Mouse (Mus musculus): ENCODE measurements around the gene Naa20. TPM values are rescaled to one million over a fixed set of nuclear protein-coding genes. Genes with fewer than 3 reads are reported as not detected.

Naa20 gene
- polyA plus RNA-seq, 1 experiment from 2014 or later, result 122 TPM

GRCm38 (mm10) chr2:145941403-145941802, 39.5 kb downstream of the Naa20 start:
- no peaks in the 10 kb centered on the region for H3K9me3 ChIP-seq (replicated peaks; ENCODE audit: control insufficient read depth, low read length, poor library complexity, severe bottlenecking)
- H3K4me1 ChIP-seq (ENCODE audit: control insufficient read depth, insufficient read depth, low read length), result no peaks in the 10 kb centered on the region
- no peaks in the 10 kb centered on the region for H3K36me3 ChIP-seq (ENCODE audit: control insufficient read depth, insufficient read depth, low read length)
- ATAC-seq, result no peak
- no peak overlapping the region for H3K4me3 ChIP-seq (ENCODE audit: low read depth, low read length)
- H3K27me3 ChIP-seq (ENCODE audit: control insufficient read depth, insufficient read depth, low read depth, low read length), result no peaks in the 10 kb centered on the region
- 70% methylated on average over 3 of the region's 3 CpGs for WGBS
- H3K4me2 ChIP-seq (ENCODE audit: low read length), result no peak overlapping the region
- no peak overlapping the region for H3K27ac ChIP-seq (ENCODE audit: low read length)
- H3K9ac ChIP-seq (ENCODE audit: low read depth, low read length), result no peak overlapping the region

- 56% methylated on average over 3 of the region's 3 CpGs for WGBS
- H3K27ac ChIP-seq (ENCODE audit: low read length), result no peak overlapping the region
- H3K4me1 ChIP-seq (ENCODE audit: control insufficient read depth, insufficient read depth, low read length), result no peaks in the 10 kb centered on the region
- H3K9me3 ChIP-seq (replicated peaks; ENCODE audit: control insufficient read depth, low read length, poor library complexity, severe bottlenecking), result no peaks in the 10 kb centered on the region
- H3K9ac ChIP-seq (ENCODE audit: low read depth, low read length), result no peak overlapping the region
- H3K36me3 ChIP-seq (ENCODE audit: control insufficient read depth, insufficient read depth, low read length), result no peaks in the 10 kb centered on the region
- H3K27me3 ChIP-seq (ENCODE audit: control insufficient read depth, insufficient read depth, low read depth, low read length), result no peaks in the 10 kb centered on the region
- ATAC-seq, result no peak
- H3K4me3 ChIP-seq (ENCODE audit: low read depth, low read length), result no peak overlapping the region
- H3K4me2 ChIP-seq (ENCODE audit: low read length), result no peak overlapping the region
Observed at GRCm38 (mm10) chr2:145944286-145944685, 42.4 kb downstream of the Naa20 start.

- no peaks in the 10 kb centered on the region for H3K36me3 ChIP-seq (ENCODE audit: control insufficient read depth, insufficient read depth, low read length)
- H3K27ac ChIP-seq (ENCODE audit: low read length), result no peak overlapping the region
- no peak overlapping the region for H3K9ac ChIP-seq (ENCODE audit: low read depth, low read length)
- H3K4me3 ChIP-seq (ENCODE audit: low read depth, low read length), result no peak overlapping the region
- no peaks in the 10 kb centered on the region for H3K27me3 ChIP-seq (ENCODE audit: control insufficient read depth, insufficient read depth, low read depth, low read length)
- WGBS, result 37% methylated on average over 7 of the region's 7 CpGs
- H3K9me3 ChIP-seq (replicated peaks; ENCODE audit: control insufficient read depth, low read length, poor library complexity, severe bottlenecking), result no peaks in the 10 kb centered on the region
- no peak overlapping the region for H3K4me2 ChIP-seq (ENCODE audit: low read length)
- no peak for ATAC-seq
- 0 out of 2 replicates have a peak, but pooled peaks cover 3% of the 10 kb centered on the region for H3K4me1 ChIP-seq (ENCODE audit: control insufficient read depth, insufficient read depth, low read length)
Observed at GRCm38 (mm10) chr2:145948402-145948954, 46.6 kb downstream of the Naa20 start.

GRCm38 (mm10) chr2:145949475-145950068, 47.7 kb downstream of the Naa20 start:
- Histone ChIP-seq H3K4me3 (ENCODE audit: low read depth, low read length) (no peak overlapping the region), H3K4me1 (ENCODE audit: control insufficient read depth, insufficient read depth, low read length) (0 out of 2 replicates have a peak, but pooled peaks cover 3% of the 10 kb centered on the region), H3K27ac (ENCODE audit: low read length) (no peak overlapping the region), H3K36me3 (ENCODE audit: control insufficient read depth, insufficient read depth, low read length) (no peaks in the 10 kb centered on the region), H3K9ac (ENCODE audit: low read depth, low read length) (no peak overlapping the region; the same call in 1 of the 2 replicates), H3K27me3 (ENCODE audit: control insufficient read depth, insufficient read depth, low read depth, low read length) (no peaks in the 10 kb centered on the region), H3K4me2 (ENCODE audit: low read length) (no peak overlapping the region), H3K9me3 (replicated peaks; ENCODE audit: control insufficient read depth, low read length, poor library complexity, severe bottlenecking) (no peaks in the 10 kb centered on the region)
- ATAC-seq, result peak; percentile 68; the same call in 1 of the 2 replicates
- 11% methylated on average over 11 of the region's 11 CpGs for WGBS

GRCm38 (mm10) chr2:145950239-145950638, 48.3 kb downstream of the Naa20 start:
- 0 out of 2 replicates have a peak, but pooled peaks cover 3% of the 10 kb centered on the region for H3K4me1 ChIP-seq (ENCODE audit: control insufficient read depth, insufficient read depth, low read length)
- no peak overlapping the region for H3K9ac ChIP-seq (ENCODE audit: low read depth, low read length)
- WGBS, result 25% methylated on average over 10 of the region's 10 CpGs
- no peaks in the 10 kb centered on the region for H3K9me3 ChIP-seq (replicated peaks; ENCODE audit: control insufficient read depth, low read length, poor library complexity, severe bottlenecking)
- H3K4me2 ChIP-seq (ENCODE audit: low read length), result no peak overlapping the region
- H3K27me3 ChIP-seq (ENCODE audit: control insufficient read depth, insufficient read depth, low read depth, low read length), result no peaks in the 10 kb centered on the region
- no peaks in the 10 kb centered on the region for H3K36me3 ChIP-seq (ENCODE audit: control insufficient read depth, insufficient read depth, low read length)
- H3K27ac ChIP-seq (ENCODE audit: low read length), result no peak overlapping the region
- H3K4me3 ChIP-seq (ENCODE audit: low read depth, low read length), result no peak overlapping the region
- ATAC-seq, result no peak

- Histone ChIP-seq H3K27ac (ENCODE audit: low read length) (no peak overlapping the region), H3K27me3 (ENCODE audit: control insufficient read depth, insufficient read depth, low read depth, low read length) (no peaks in the 10 kb centered on the region), H3K9me3 (replicated peaks; ENCODE audit: control insufficient read depth, low read length, poor library complexity, severe bottlenecking) (no peaks in the 10 kb centered on the region), H3K4me2 (ENCODE audit: low read length) (no peak overlapping the region), H3K36me3 (ENCODE audit: control insufficient read depth, insufficient read depth, low read length) (no peaks in the 10 kb centered on the region), H3K4me1 (ENCODE audit: control insufficient read depth, insufficient read depth, low read length) (0 out of 2 replicates have a peak, but pooled peaks cover 3% of the 10 kb centered on the region), H3K9ac (ENCODE audit: low read depth, low read length) (no peak overlapping the region), H3K4me3 (ENCODE audit: low read depth, low read length) (no peak overlapping the region)
- 92% methylated on average over 5 of the region's 5 CpGs for WGBS
- ATAC-seq, result no peak
Observed at GRCm38 (mm10) chr2:145952726-145953125, 50.8 kb downstream of the Naa20 start.

GRCm38 (mm10) chr2:145955844-145956243, 53.9 kb downstream of the Naa20 start:
- Histone ChIP-seq H3K27ac (ENCODE audit: low read length) (no peak overlapping the region), H3K9ac (ENCODE audit: low read depth, low read length) (no peak overlapping the region), H3K9me3 (replicated peaks; ENCODE audit: control insufficient read depth, low read length, poor library complexity, severe bottlenecking) (no peaks in the 10 kb centered on the region), H3K36me3 (ENCODE audit: control insufficient read depth, insufficient read depth, low read length) (no peaks in the 10 kb centered on the region), H3K4me3 (ENCODE audit: low read depth, low read length) (no peak overlapping the region), H3K27me3 (ENCODE audit: control insufficient read depth, insufficient read depth, low read depth, low read length) (no peaks in the 10 kb centered on the region), H3K4me1 (ENCODE audit: control insufficient read depth, insufficient read depth, low read length) (no peaks in the 10 kb centered on the region), H3K4me2 (ENCODE audit: low read length) (no peak overlapping the region)
- WGBS, result 36% methylated on average over 10 of the region's 10 CpGs
- no peak for ATAC-seq

- Histone ChIP-seq H3K36me3 (ENCODE audit: control insufficient read depth, insufficient read depth, low read length) (no peaks in the 10 kb centered on the region), H3K4me3 (ENCODE audit: low read depth, low read length) (no peak overlapping the region), H3K27me3 (ENCODE audit: control insufficient read depth, insufficient read depth, low read depth, low read length) (no peaks in the 10 kb centered on the region), H3K4me1 (ENCODE audit: control insufficient read depth, insufficient read depth, low read length) (no peaks in the 10 kb centered on the region), H3K27ac (ENCODE audit: low read length) (no peak overlapping the region), H3K9me3 (replicated peaks; ENCODE audit: control insufficient read depth, low read length, poor library complexity, severe bottlenecking) (no peaks in the 10 kb centered on the region), H3K4me2 (ENCODE audit: low read length) (no peak overlapping the region), H3K9ac (ENCODE audit: low read depth, low read length) (no peak overlapping the region)
- 42% methylated on average over 5 of the region's 5 CpGs for WGBS
- ATAC-seq, result no peak
Observed at GRCm38 (mm10) chr2:145956318-145956717, 54.4 kb downstream of the Naa20 start.

- H3K4me1 ChIP-seq (ENCODE audit: control insufficient read depth, insufficient read depth, low read length), result no peaks in the 10 kb centered on the region
- no peaks in the 10 kb centered on the region for H3K27me3 ChIP-seq (ENCODE audit: control insufficient read depth, insufficient read depth, low read depth, low read length)
- H3K4me3 ChIP-seq (ENCODE audit: low read depth, low read length), result no peak overlapping the region
- H3K36me3 ChIP-seq (ENCODE audit: control insufficient read depth, insufficient read depth, low read length), result no peaks in the 10 kb centered on the region
- WGBS, result 13% methylated on average over 4 of the region's 4 CpGs
- H3K9ac ChIP-seq (ENCODE audit: low read depth, low read length), result no peak overlapping the region
- H3K9me3 ChIP-seq (replicated peaks; ENCODE audit: control insufficient read depth, low read length, poor library complexity, severe bottlenecking), result no peaks in the 10 kb centered on the region
- no peak overlapping the region for H3K4me2 ChIP-seq (ENCODE audit: low read length)
- peak; percentile 69; the same call in 1 of the 2 replicates for ATAC-seq
- no peak overlapping the region for H3K27ac ChIP-seq (ENCODE audit: low read length)
Observed at GRCm38 (mm10) chr2:145957450-145957849, 55.6 kb downstream of the Naa20 start.
